Mouse (Mus musculus) embryonic facial prominence, embryonic 10.5 days (tissue): ENCODE measurements around the gene Gnas. TPM values are rescaled to one million over a fixed set of nuclear protein-coding genes. Genes with fewer than 3 reads are reported as not detected.
"Not testable (repeated sequence)": the region's sequence is repeated elsewhere in the genome, so short reads cannot be mapped to it uniquely, and the experiment has no call there.

Experiments used
- DNase-seq: peaks from one replicate; pipeline ENCODE4 v3.0.0-alpha.2; 2017; ENCODE audit warnings: low spot score
- H3K27ac ChIP-seq: fragments of 300-500 bp; sonication (generic); replicated peaks from 2 replicates; pipeline ENCODE4 v1.5.1; 2016; ENCODE audit warnings: mild to moderate bottlenecking
- H3K27me3 ChIP-seq: fragments of 300-500 bp; sonication (generic); replicated peaks from 2 replicates; pipeline ENCODE4 v1.6.1; 2016; ENCODE audit warnings: low read depth, mild to moderate bottlenecking; ENCODE audit not compliant: poor library complexity, severe bottlenecking
- H3K36me3 ChIP-seq: fragments of 300-500 bp; sonication (generic); replicated peaks from 2 replicates; pipeline ENCODE4 v1.6.1; 2016; ENCODE audit warnings: mild to moderate bottlenecking, moderate library complexity
- H3K4me1 ChIP-seq: fragments of 300-500 bp; sonication (generic); 2 replicates; pipeline ENCODE4 v1.6.1; 2016
- H3K4me3 ChIP-seq: fragments of 300-500 bp; sonication (generic); 2 replicates; pipeline ENCODE4 v1.5.1; 2016; ENCODE audit warnings: mild to moderate bottlenecking, moderate library complexity
- H3K9me3 ChIP-seq: fragments of 300-500 bp; sonication (generic); 2 replicates; pipeline ENCODE4 v1.6.1; 2016; ENCODE audit warnings: mild to moderate bottlenecking
- WGBS: fragments of 180-500 bp; shearing (Covaris S2); methylation state at CpG from one replicate; pipeline ENCODE4 v1.1.7; 2016; 5-methylcytosine and 5-hydroxymethylcytosine counted together
- polyA plus RNA-seq: library from polyadenylated mRNA; unstranded; fragments of >200 nt; fragmentation: Nextera tagmentation; extraction: Ambion mirVana; gene quantifications from 2 replicates; pipeline ENCODE4 v1.2.1, GENCODE M21; 2016

Gene Gnas
- polyA plus RNA-seq, 1 experiment from 2014 or later, result 1,303 TPM

- H3K9me3 ChIP-seq, result no peaks in the 10 kb centered on the region
- H3K4me3 ChIP-seq, result no peak overlapping the region
- WGBS, result 39% methylated on average over 4 of the region's 4 CpGs
- no peaks in the 10 kb centered on the region for H3K27me3 ChIP-seq
- no peaks in the 10 kb centered on the region for H3K36me3 ChIP-seq
- H3K27ac ChIP-seq, result peak overlapping the region; percentile 66; the same call in 1 of the 2 replicates
- DNase-seq, result peak; percentile 79
- peaks cover 30% of the 10 kb centered on the region for H3K4me1 ChIP-seq
Measured at GRCm38 (mm10) chr2:174312118-174312647, 28.1 kb downstream of the Gnas start.

- H3K27me3 ChIP-seq, result no peaks in the 10 kb centered on the region
- DNase-seq, result no peak
- H3K4me1 ChIP-seq, result peaks cover 30% of the 10 kb centered on the region
- H3K4me3 ChIP-seq, result no peak overlapping the region
- no peaks in the 10 kb centered on the region for H3K9me3 ChIP-seq
- peak overlapping the region; percentile 66; the same call in 1 of the 2 replicates for H3K27ac ChIP-seq
- WGBS, result 89% methylated on average over 2 of the region's 2 CpGs
- H3K36me3 ChIP-seq, result no peaks in the 10 kb centered on the region
Measured at GRCm38 (mm10) chr2:174312661-174313060, 28.5 kb downstream of the Gnas start.

GRCm38 (mm10) chr2:174315445-174315844, 31.3 kb downstream of the Gnas start:
- not testable (repeated sequence) for H3K27me3 ChIP-seq, H3K9me3 ChIP-seq, H3K27ac ChIP-seq, DNase-seq, H3K36me3 ChIP-seq, H3K4me3 ChIP-seq
- H3K4me1 ChIP-seq, result peaks cover 33% of the 10 kb centered on the region

GRCm38 (mm10) chr2:174316661-174317060, 32.5 kb downstream of the Gnas start:
- Histone ChIP-seq H3K4me3 (no peak overlapping the region), H3K36me3 (no peaks in the 10 kb centered on the region), H3K9me3 (no peaks in the 10 kb centered on the region), H3K4me1 (peaks cover 24% of the 10 kb centered on the region), H3K27me3 (no peaks in the 10 kb centered on the region), H3K27ac (no peak overlapping the region)
- no peak for DNase-seq
- WGBS, result 90% methylated on average over 9 of the region's 9 CpGs

GRCm38 (mm10) chr2:174325989-174326388, 41.9 kb downstream of the Gnas start:
- Histone ChIP-seq H3K4me1 (peaks cover 29% of the 10 kb centered on the region), H3K27ac (no peak overlapping the region), H3K36me3 (peaks cover 24% of the 10 kb centered on the region), H3K4me3 (0 out of 2 replicates have a peak overlapping the region, but pooled peaks have one; percentile 99), H3K9me3 (peaks cover 15% of the 10 kb centered on the region), H3K27me3 (no peaks in the 10 kb centered on the region)
- WGBS, result 58% methylated on average over 4 of the region's 4 CpGs
- no peak for DNase-seq

- Histone ChIP-seq H3K4me3 (peak overlapping the region; percentile 99), H3K27me3 (no peaks in the 10 kb centered on the region), H3K9me3 (peaks cover 15% of the 10 kb centered on the region), H3K4me1 (peaks cover 29% of the 10 kb centered on the region), H3K36me3 (peaks cover 24% of the 10 kb centered on the region), H3K27ac (peak overlapping the region; percentile 100; the same call in 1 of the 2 replicates)
- no peak for DNase-seq
- WGBS, result 67% methylated on average over 8 of the region's 8 CpGs
Measured at GRCm38 (mm10) chr2:174326481-174326880, 42.4 kb downstream of the Gnas start.

GRCm38 (mm10) chr2:174327295-174327981, 43.3 kb downstream of the Gnas start:
- peak overlapping the region; percentile 99 for H3K4me3 ChIP-seq
- peak overlapping the region; percentile 100 for H3K27ac ChIP-seq
- peaks cover 24% of the 10 kb centered on the region for H3K36me3 ChIP-seq
- H3K9me3 ChIP-seq, result peaks cover 15% of the 10 kb centered on the region
- peaks cover 38% of the 10 kb centered on the region for H3K4me1 ChIP-seq
- 44% methylated on average over 64 of the region's 64 CpGs for WGBS
- DNase-seq, result peak; percentile 79
- no peaks in the 10 kb centered on the region for H3K27me3 ChIP-seq

- peak overlapping the region; percentile 99 for H3K4me3 ChIP-seq
- H3K4me1 ChIP-seq, result peaks cover 45% of the 10 kb centered on the region
- DNase-seq, result peak; percentile 50
- H3K27ac ChIP-seq, result peak overlapping the region; percentile 100
- H3K9me3 ChIP-seq, result peaks cover 15% of the 10 kb centered on the region
- WGBS, result 50% methylated on average over 46 of the region's 46 CpGs
- peaks cover 20% of the 10 kb centered on the region for H3K36me3 ChIP-seq
- no peaks in the 10 kb centered on the region for H3K27me3 ChIP-seq
Measured at GRCm38 (mm10) chr2:174328358-174328905, 44.3 kb downstream of the Gnas start.

GRCm38 (mm10) chr2:174328926-174329662, 45.0 kb downstream of the Gnas start:
- peak overlapping the region; percentile 99 for H3K4me3 ChIP-seq
- H3K27me3 ChIP-seq, result no peaks in the 10 kb centered on the region
- no peak for DNase-seq
- 42% methylated on average over 58 of the region's 58 CpGs for WGBS
- H3K27ac ChIP-seq, result peak overlapping the region; percentile 100
- peaks cover 24% of the 10 kb centered on the region for H3K36me3 ChIP-seq
- peaks cover 15% of the 10 kb centered on the region for H3K9me3 ChIP-seq
- peaks cover 51% of the 10 kb centered on the region for H3K4me1 ChIP-seq

GRCm38 (mm10) chr2:174329663-174330615, 45.8 kb downstream of the Gnas start:
- Histone ChIP-seq H3K4me3 (peak overlapping the region; percentile 99), H3K4me1 (peaks cover 60% of the 10 kb centered on the region), H3K9me3 (peaks cover 15% of the 10 kb centered on the region), H3K36me3 (peaks cover 32% of the 10 kb centered on the region), H3K27me3 (no peaks in the 10 kb centered on the region), H3K27ac (peak overlapping the region; percentile 100)
- under 1% methylated on average over 104 of the region's 131 CpGs for WGBS
- peak; percentile 96 for DNase-seq

- DNase-seq, result peak; percentile 86
- Histone ChIP-seq H3K4me1 (peaks cover 67% of the 10 kb centered on the region), H3K36me3 (peaks cover 39% of the 10 kb centered on the region), H3K4me3 (peak overlapping the region; percentile 99), H3K27me3 (no peaks in the 10 kb centered on the region), H3K27ac (peak overlapping the region; percentile 100), H3K9me3 (peaks cover 15% of the 10 kb centered on the region)
- under 1% methylated on average over 47 of the region's 48 CpGs for WGBS
Measured at GRCm38 (mm10) chr2:174330616-174331191, 46.6 kb downstream of the Gnas start.
